Mouse (Mus musculus) cerebellum, adult 2 months (tissue): ENCODE measurements around the gene 1810010H24Rik.

Source experiments
- CTCF ChIP-seq: fragments of 200-500 bp; IDR thresholded peaks from 2 replicates; pipeline ENCODE4 v1.5.1; 2011; ENCODE audit warnings: low read depth, mild to moderate bottlenecking, control low read depth, low read length, moderate library complexity, borderline replicate concordance; ENCODE audit not compliant: insufficient read depth
- POLR2A ChIP-seq: fragments of 200-500 bp; IDR thresholded peaks from 2 replicates; pipeline ENCODE4 v1.6.1; 2011; ENCODE audit warnings: low read length, control low read depth, borderline replicate concordance; ENCODE audit not compliant: insufficient read depth

- TF ChIP-seq POLR2A, result no peak
- no peak for TF ChIP-seq CTCF
Observed at GRCm38 (mm10) chr11:107054870-107055269, 29.4 kb downstream of the 1810010H24Rik start.
